Mouse (Mus musculus) lung, adult 2 months (tissue): Measurements from ENCODE around the gene Gm11077.

Experiments used
- CTCF ChIP-seq: fragments of 200-500 bp; IDR thresholded peaks from 2 replicates; pipeline ENCODE4 v1.5.1; 2011; ENCODE audit warnings: mild to moderate bottlenecking, low read length, control low read depth; ENCODE audit not compliant: insufficient read depth
- POLR2A ChIP-seq: fragments of 200-500 bp; IDR thresholded peaks from 2 replicates; pipeline ENCODE4 v1.6.1; 2011; ENCODE audit warnings: low read depth, mild to moderate bottlenecking, control low read depth, low read length, borderline replicate concordance; ENCODE audit errors: extremely low read depth

DNA sequence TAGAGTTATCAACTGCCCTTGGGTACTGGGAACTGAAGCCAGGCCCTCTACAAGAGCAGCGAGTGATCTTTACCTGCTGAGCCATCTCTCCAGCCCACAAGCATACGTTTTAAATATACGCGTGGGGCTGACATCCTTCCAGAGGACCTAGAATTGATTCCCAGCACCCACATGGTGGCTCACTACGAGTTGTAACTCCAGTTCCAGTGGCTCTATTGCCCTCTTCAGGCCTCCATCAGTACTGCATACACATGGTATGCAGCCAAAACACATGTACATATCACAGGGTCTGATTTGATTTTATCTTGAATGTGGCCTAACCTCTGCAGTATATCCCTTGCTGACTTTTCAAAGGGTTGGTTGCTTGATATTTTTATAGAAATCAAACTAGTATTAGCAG, 23.0 kb upstream of the Gm11077 start:
- TF ChIP-seq POLR2A (no peak), CTCF (no peak)
